Mouse (Mus musculus) ES-CJ7 (cell line): ENCODE results near the gene B230118H07Rik.

Experiments used
- DNase-seq: peaks from one replicate; pipeline ENCODE4 v3.0.0; 2011; ENCODE audit warnings: low read depth, low spot score

B230118H07Rik gene

GRCm38 (mm10) chr2:101520503-101520902 lies 128.8 kb downstream of the B230118H07Rik start:
- no peak for DNase-seq

GRCm38 (mm10) chr2:101519928-101520327 lies 129.4 kb downstream of the B230118H07Rik start:
- DNase-seq = no peak
